9 mouse cellular contexts compared by ENCODE assay signal in genomic region chr1:150099790-150100333, GRCm38 (mm10). TPM values are rescaled to one million over a fixed set of nuclear protein-coding genes. Genes with fewer than 3 reads are reported as not detected.
A peak's percentile ranks its signal among the peaks of the same experiment; 100 is the strongest.
DNase-seq lines count a peak whose midpoint lies in the region; ATAC-seq and TF ChIP-seq lines count a peak whose summit lies in the region.
"Had no signal": no experiment of that assay in that cellular context is flagged by ENCODE, and none has a peak within 500 bp of the region (broad histone marks: within the 10 kb centered on the region; RNA-seq: fewer than 3 reads in every experiment).

Gene Ptgs2, plus strand, starts transcription at chr1:150100031.

- TF ChIP-seq CTCF in left cerebral cortex, adult 2 months (IDR thresholded peaks at IDR 0.05): peak; percentile 9; the same call in 1 of the 2 replicates

- no peak within 1 kb of the TSS for H3K27ac ChIP-seq in hindbrain, embryonic 11.5 days (ENCODE audit: low read depth, low read length)
- H3K27ac ChIP-seq in left cerebral cortex, adult 2 months: peak within 1 kb of the TSS; percentile 94

- H3K4me3 ChIP-seq in hindbrain, embryonic 11.5 days (ENCODE audit: low read depth, low read length): peak within 1 kb of the TSS; percentile 35
- H3K4me3 ChIP-seq in left cerebral cortex, adult 2 months: peak within 1 kb of the TSS; percentile 69
- H3K4me3 ChIP-seq: erythroblast, embryonic 14.5 days had no signal

- WGBS in hindbrain, embryonic 11.5 days: 2% methylated on average over 26 of the region's 26 CpGs

- no peaks in the 10 kb centered on the region for H3K36me3 ChIP-seq in hindbrain, embryonic 11.5 days (ENCODE audit: control insufficient read depth, insufficient read depth, low read length)

- peak; percentile 6 for DNase-seq in CD4-positive helper T cell, adult 2 months (ENCODE audit: low read depth, low spot score)
- peak; percentile 35 to 50 for DNase-seq in adrenal gland, postnatal 36 days
- DNase-seq in frontal cortex, postnatal 10 days (ENCODE audit: low spot score in 2 of 2): peak; percentile 9 to 23
- peak; percentile 63 for DNase-seq in hindbrain, embryonic 11.5 days (ENCODE audit: low spot score)
- DNase-seq in left cerebral cortex, adult 2 months (ENCODE audit: extremely low spot score in 1 of 2, low spot score in 2 of 2): peak; percentile 52 to 63
- peak; percentile 43 to 52 for DNase-seq in lung, postnatal 4 days
- peak; percentile 45 for DNase-seq in ovary, postnatal 36 days (ENCODE audit: low spot score)
- DNase-seq in urinary bladder, postnatal 36 days (ENCODE audit: low spot score in 2 of 2): peak; percentile 27 to 60

- peak; percentile 88 for ATAC-seq in hindbrain, embryonic 11.5 days (ENCODE audit: low FRiP score)

- H3K27me3 ChIP-seq in hindbrain, embryonic 11.5 days (ENCODE audit: control insufficient read depth, insufficient read depth, low read length): no peaks in the 10 kb centered on the region

- no peaks in the 10 kb centered on the region for H3K4me1 ChIP-seq in hindbrain, embryonic 11.5 days (replicated peaks; ENCODE audit: control insufficient read depth, insufficient read depth, low read length)

- no peaks in the 10 kb centered on the region for H3K9me3 ChIP-seq in hindbrain, embryonic 11.5 days (ENCODE audit: control insufficient read depth, low read length)

- peak within 1 kb of the TSS; percentile 29; the same call in 1 of the 2 replicates for H3K9ac ChIP-seq in hindbrain, embryonic 11.5 days (ENCODE audit: low read depth, low read length)

- intact Hi-C loops in left cerebral cortex, adult 2 months (cut with DNase I): loop anchor here (2.0 to 5.0 kb wide), 3 partner anchors 102 to 233 kb away; no protein-coding TSS in a partner anchor

- peak within 1 kb of the TSS; percentile 65 for H3K4me2 ChIP-seq in hindbrain, embryonic 11.5 days (replicated peaks; ENCODE audit: low read depth, low read length)

RNA-seq across cellular contexts. Expression of gene Ptgs2, which starts in this region (rescaled TPM):
- total RNA-seq in adrenal gland, postnatal 36 days (2021): 1 to 10 TPM; 1.2 to 1.3 TPM
- polyA plus RNA-seq in hindbrain, embryonic 11.5 days (2014; fragmentation: Nextera tagmentation; extraction: Ambion mirVana): 0.19 and 0.29 TPM in 2 replicates
- total RNA-seq in left cerebral cortex, adult 2 months (2021): 10 to 100 TPM; 20.4 to 28.8 TPM
- polyA plus RNA-seq: erythroblast, embryonic 14.5 days had no signal

Comparison
In these comparisons a context has a peak if more than half of its experiments do, and no peak if none do; other contexts are left out.
1. RNA of gene Ptgs2 (total RNA-seq): 20.4 to 28.8 TPM in left cerebral cortex, adult 2 months; 1.2 to 1.3 TPM in adrenal gland, postnatal 36 days; every median in the first group is over 4 times any median in the second.
2. Peak in DNase-seq, ATAC-seq, H3K4me3 ChIP-seq, H3K9ac ChIP-seq and H3K4me2 ChIP-seq in hindbrain, embryonic 11.5 days; RNA of the gene not detected or under 1 TPM.
3. DNase-seq: peak in every context shown above with its lines; median percentile 63 in hindbrain, embryonic 11.5 days; 58 in left cerebral cortex, adult 2 months; 48 in lung, postnatal 4 days; 45 in ovary, postnatal 36 days; 44 in urinary bladder, postnatal 36 days; 42 in adrenal gland, postnatal 36 days; 16 in frontal cortex, postnatal 10 days; 6 in CD4-positive helper T cell, adult 2 months.